Mouse (Mus musculus) forebrain, embryonic 15.5 days (tissue): ENCODE measurements at regions not wholly inside any gene's neighbourhood (a gene's known extent, or its start where the extent isn't known, plus 50 kb on each side); places are given as distances from the start of the nearest gene placed in this dataset.

ENCODE experiments used
- ATAC-seq: fragments of 200-750 bp; cut with Nextera tagmentation; replicated peaks from 2 replicates; pipeline ENCODE4 v1.8.0; 2017; ENCODE audit warnings: mild to moderate bottlenecking, moderate TSS enrichment, moderate library complexity
- H3K27ac ChIP-seq: fragments of 300-500 bp; sonication (generic); replicated peaks from 2 replicates; pipeline ENCODE4 v1.5.1; 2015; ENCODE audit warnings: mild to moderate bottlenecking, inconsistent platforms
- H3K27me3 ChIP-seq: fragments of 300-500 bp; sonication (generic); 2 replicates; pipeline ENCODE4 v1.6.1; 2015; ENCODE audit warnings: inconsistent platforms
- H3K36me3 ChIP-seq: fragments of 300-500 bp; sonication (generic); 2 replicates; pipeline ENCODE4 v1.6.1; 2015; ENCODE audit warnings: mild to moderate bottlenecking, inconsistent platforms
- H3K4me1 ChIP-seq: fragments of 300-500 bp; sonication (generic); 2 replicates; pipeline ENCODE4 v1.6.1; 2015; ENCODE audit warnings: inconsistent platforms
- H3K4me2 ChIP-seq: fragments of 300-500 bp; sonication (generic); replicated peaks from 2 replicates; pipeline ENCODE4 v1.6.1; 2015; ENCODE audit warnings: mild to moderate bottlenecking, inconsistent platforms
- H3K4me3 ChIP-seq: fragments of 300-500 bp; sonication (generic); 2 replicates; pipeline ENCODE4 v1.5.1; 2015; ENCODE audit warnings: mild to moderate bottlenecking, inconsistent platforms
- H3K9ac ChIP-seq: fragments of 300-500 bp; sonication (generic); replicated peaks from 2 replicates; pipeline ENCODE4 v1.6.1; 2015; ENCODE audit warnings: mild to moderate bottlenecking, inconsistent platforms
- H3K9me3 ChIP-seq: fragments of 300-500 bp; sonication (generic); 2 replicates; pipeline ENCODE4 v1.6.1; 2016; ENCODE audit warnings: inconsistent platforms
- WGBS: fragments of 180-500 bp; shearing (Covaris S2); methylation state at CpG from one replicate; pipeline ENCODE4 v1.1.7; 2015; ENCODE audit warnings: mixed read lengths; 5-methylcytosine and 5-hydroxymethylcytosine counted together

DNA sequence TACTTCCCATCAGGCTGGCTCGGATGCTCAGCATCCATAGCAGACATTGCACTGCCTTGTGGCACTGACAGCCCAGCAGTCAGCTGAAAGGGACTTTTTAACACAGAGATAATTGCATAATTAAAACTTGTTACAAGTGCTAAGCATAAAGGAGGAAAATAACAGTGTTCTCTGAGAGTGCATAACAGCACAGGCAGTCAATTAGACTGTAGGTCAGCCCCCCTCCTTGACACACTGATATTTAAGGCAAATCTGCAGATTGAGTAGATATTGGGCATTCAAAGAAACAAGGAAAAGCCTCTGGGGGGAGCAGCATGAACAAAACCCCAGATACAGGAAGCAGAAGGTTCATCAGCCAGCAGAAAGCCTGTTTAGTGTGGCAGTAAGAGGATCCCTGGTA is 237.8 kb upstream of the Cdh11 start:
- Histone ChIP-seq H3K27ac (no peak overlapping the region), H3K9me3 (no peaks in the 10 kb centered on the region), H3K27me3 (no peaks in the 10 kb centered on the region), H3K36me3 (no peaks in the 10 kb centered on the region), H3K9ac (no peak overlapping the region), H3K4me2 (no peak overlapping the region), H3K4me1 (no peaks in the 10 kb centered on the region), H3K4me3 (no peak overlapping the region)
- 45% methylated on average over 1 of the region's 1 CpGs for WGBS
- peak; percentile 48; the same call in 1 of the 2 replicates for ATAC-seq

DNA sequence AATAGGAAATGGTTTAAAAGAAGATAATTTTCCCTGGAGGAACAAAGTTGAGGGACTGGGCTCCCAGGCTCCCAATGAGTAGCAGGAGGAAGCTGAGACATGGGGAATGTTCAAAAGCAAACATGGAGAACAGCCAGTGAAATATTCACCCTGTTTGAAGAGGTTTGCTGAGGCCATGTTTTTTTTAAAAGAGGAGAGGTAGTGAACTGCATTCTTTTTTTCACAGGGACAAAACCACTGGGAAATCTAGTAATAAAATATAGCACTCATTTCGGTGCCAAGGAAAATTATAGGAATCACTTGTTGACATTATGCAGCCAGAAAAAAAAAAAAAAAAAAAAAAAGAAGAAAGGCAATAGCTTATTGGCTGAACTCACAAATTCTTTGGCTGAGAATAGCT is 246.3 kb upstream of the Cdh11 start:
- no peaks in the 10 kb centered on the region for H3K27me3 ChIP-seq
- H3K4me3 ChIP-seq, result no peak overlapping the region
- 89% methylated on average over 1 of the region's 1 CpGs for WGBS
- no peak overlapping the region for H3K4me2 ChIP-seq
- no peaks in the 10 kb centered on the region for H3K36me3 ChIP-seq
- H3K9ac ChIP-seq, result no peak overlapping the region
- H3K9me3 ChIP-seq, result no peaks in the 10 kb centered on the region
- no peak overlapping the region for H3K27ac ChIP-seq
- H3K4me1 ChIP-seq, result no peaks in the 10 kb centered on the region
- no peak for ATAC-seq

DNA sequence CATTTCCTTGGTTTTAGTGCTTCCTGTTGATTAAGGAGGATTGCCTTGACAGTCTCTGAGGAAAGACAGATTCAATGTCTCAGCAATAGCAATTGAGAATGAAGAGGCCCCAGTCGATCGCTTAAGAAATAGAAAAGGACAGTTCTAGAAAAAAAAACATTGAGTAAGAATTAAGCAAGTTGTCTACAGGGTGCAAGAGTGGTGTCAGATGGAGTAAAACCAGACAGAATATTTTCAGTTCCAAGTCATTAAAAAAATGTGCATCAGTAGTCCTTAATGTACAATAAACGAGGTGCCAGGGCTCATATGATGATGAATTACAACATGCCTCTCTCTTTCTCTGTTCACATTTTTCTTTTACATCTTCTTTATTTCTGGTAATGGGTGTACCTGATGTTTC is 248.5 kb upstream of the Cdh11 start:
- Histone ChIP-seq H3K4me3 (no peak overlapping the region), H3K36me3 (no peaks in the 10 kb centered on the region), H3K27ac (no peak overlapping the region), H3K4me1 (no peaks in the 10 kb centered on the region), H3K9ac (no peak overlapping the region), H3K9me3 (no peaks in the 10 kb centered on the region), H3K27me3 (no peaks in the 10 kb centered on the region), H3K4me2 (no peak overlapping the region)
- ATAC-seq, result no peak
- WGBS, result 64% methylated on average over 3 of the region's 3 CpGs

DNA sequence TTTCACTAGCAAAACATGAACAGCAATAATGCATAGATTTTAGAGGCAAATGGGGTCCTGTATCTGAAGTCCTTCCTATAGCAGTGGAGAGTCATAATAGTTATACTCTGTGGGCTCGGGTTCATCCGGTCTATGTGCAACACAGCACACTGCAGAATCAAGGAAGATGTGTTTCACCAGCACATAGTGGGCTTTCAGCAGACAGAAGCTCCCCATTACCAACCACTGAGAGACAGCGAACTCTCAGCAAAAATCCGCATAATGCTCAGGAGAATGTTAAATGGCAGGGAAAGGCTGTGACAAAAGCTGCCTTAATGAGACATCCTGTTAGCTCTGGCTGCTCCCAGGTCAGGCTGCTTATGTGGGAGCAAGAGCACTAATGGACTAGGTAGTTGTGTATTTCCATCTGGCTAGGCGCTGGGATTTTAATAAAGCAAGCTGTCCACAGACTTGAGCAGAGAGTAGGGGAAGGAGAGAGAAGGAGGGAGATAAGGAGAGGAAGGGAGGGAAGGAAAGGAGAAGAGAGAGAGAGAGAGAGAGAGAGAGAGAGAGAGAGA is 286.7 kb upstream of the Cdh11 start:
- Histone ChIP-seq H3K4me1 (no peaks in the 10 kb centered on the region), H3K36me3 (no peaks in the 10 kb centered on the region), H3K9ac (no peak overlapping the region), H3K4me2 (no peak overlapping the region), H3K27ac (peak overlapping the region; percentile 25), H3K27me3 (no peaks in the 10 kb centered on the region), H3K4me3 (no peak overlapping the region), H3K9me3 (no peaks in the 10 kb centered on the region)
- peak; percentile 63 for ATAC-seq
- 36% methylated on average over 5 of the region's 5 CpGs for WGBS

DNA sequence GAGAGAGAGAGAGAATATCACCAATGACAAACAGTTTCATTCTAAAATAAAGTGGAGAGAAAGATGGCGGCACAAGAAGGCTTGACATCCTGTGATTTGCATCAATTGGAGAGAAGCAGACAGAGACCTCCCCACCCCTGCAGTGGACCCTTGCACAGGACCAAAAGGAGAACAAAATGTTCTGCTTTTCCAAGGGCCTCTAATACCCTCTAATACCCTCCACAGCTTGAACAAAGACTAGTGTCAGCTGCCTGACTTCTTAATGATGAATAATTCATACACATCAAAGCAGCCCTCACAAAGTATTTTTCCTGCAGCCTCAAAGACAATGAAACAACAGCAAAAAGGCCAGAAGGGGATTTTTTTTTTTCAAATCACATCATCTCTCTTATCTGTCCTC is 287.2 kb upstream of the Cdh11 start:
- Histone ChIP-seq H3K36me3 (no peaks in the 10 kb centered on the region), H3K4me2 (no peak overlapping the region), H3K9ac (no peak overlapping the region), H3K27me3 (no peaks in the 10 kb centered on the region), H3K9me3 (no peaks in the 10 kb centered on the region), H3K4me1 (no peaks in the 10 kb centered on the region), H3K27ac (peak overlapping the region; percentile 25), H3K4me3 (no peak overlapping the region)
- ATAC-seq, result peak; percentile 80
- WGBS, result 31% methylated on average over 1 of the region's 1 CpGs

- 19% methylated on average over 3 of the region's 3 CpGs for WGBS
- Histone ChIP-seq H3K4me3 (no peak overlapping the region), H3K9ac (no peak overlapping the region), H3K27ac (no peak overlapping the region), H3K36me3 (no peaks in the 10 kb centered on the region), H3K9me3 (no peaks in the 10 kb centered on the region), H3K4me2 (no peak overlapping the region), H3K27me3 (no peaks in the 10 kb centered on the region), H3K4me1 (no peaks in the 10 kb centered on the region)
- no peak for ATAC-seq
Measured at GRCm38 (mm10) chr8:103078559-103078958, 293.1 kb upstream of the Cdh11 start.

DNA sequence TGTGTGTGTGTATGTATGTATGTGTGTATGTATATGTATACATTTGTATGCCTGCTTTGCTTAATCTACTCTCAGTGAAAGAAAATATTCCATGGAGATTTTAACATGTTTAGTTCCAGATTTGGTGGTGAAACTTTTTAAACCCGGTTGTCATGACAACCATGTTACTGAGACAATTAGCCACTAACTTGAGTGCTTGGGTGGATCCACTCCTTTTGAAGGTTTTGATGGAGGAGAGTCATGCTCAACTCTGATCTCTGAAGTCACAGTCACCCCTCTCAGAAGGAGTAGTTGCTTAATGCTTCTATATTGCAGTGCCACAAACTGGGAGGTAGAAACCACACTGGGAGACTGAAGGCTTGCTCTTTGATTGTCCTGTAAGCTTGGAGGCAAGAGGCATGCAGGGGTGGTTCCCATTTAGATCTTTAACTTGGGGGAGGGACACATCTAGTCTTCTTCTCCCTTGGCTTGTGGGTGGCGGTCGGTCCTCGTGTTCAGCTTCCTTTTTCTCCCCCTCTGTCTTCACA is 301.6 kb upstream of the Cdh11 start:
- Histone ChIP-seq H3K4me1 (no peaks in the 10 kb centered on the region), H3K36me3 (no peaks in the 10 kb centered on the region), H3K9me3 (no peaks in the 10 kb centered on the region), H3K4me2 (no peak overlapping the region), H3K27me3 (no peaks in the 10 kb centered on the region), H3K27ac (no peak overlapping the region), H3K4me3 (no peak overlapping the region), H3K9ac (no peak overlapping the region)
- WGBS, result 50% methylated on average over 4 of the region's 4 CpGs
- no peak for ATAC-seq

- no peak for ATAC-seq
- no peak overlapping the region for H3K4me2 ChIP-seq
- 81% methylated on average over 4 of the region's 4 CpGs for WGBS
Measured at GRCm38 (mm10) chr8:103096496-103097092, 311.2 kb upstream of the Cdh11 start.

GRCm38 (mm10) chr8:103125581-103125980 is 340.1 kb upstream of the Cdh11 start:
- no peaks in the 10 kb centered on the region for H3K36me3 ChIP-seq
- H3K4me1 ChIP-seq, result no peaks in the 10 kb centered on the region
- H3K27ac ChIP-seq, result no peak overlapping the region
- no peak overlapping the region for H3K4me2 ChIP-seq
- H3K9me3 ChIP-seq, result no peaks in the 10 kb centered on the region
- no peak overlapping the region for H3K9ac ChIP-seq
- ATAC-seq, result no peak
- 83% methylated on average over 7 of the region's 7 CpGs for WGBS
- H3K27me3 ChIP-seq, result no peaks in the 10 kb centered on the region
- no peak overlapping the region for H3K4me3 ChIP-seq

More at GRCm38 (mm10) chr8:103096496-103097092, 311.2 kb upstream of the Cdh11 start:
- H3K27me3 ChIP-seq, result no peaks in the 10 kb centered on the region
- no peaks in the 10 kb centered on the region for H3K36me3 ChIP-seq
- H3K27ac ChIP-seq, result no peak overlapping the region
- H3K9ac ChIP-seq, result no peak overlapping the region
- H3K9me3 ChIP-seq, result no peaks in the 10 kb centered on the region
- H3K4me1 ChIP-seq, result no peaks in the 10 kb centered on the region
- H3K4me3 ChIP-seq, result no peak overlapping the region

GRCm38 (mm10) chr8:103138136-103138535 is 352.7 kb upstream of the Cdh11 start:
- H3K4me1 ChIP-seq, result no peaks in the 10 kb centered on the region

DNA sequence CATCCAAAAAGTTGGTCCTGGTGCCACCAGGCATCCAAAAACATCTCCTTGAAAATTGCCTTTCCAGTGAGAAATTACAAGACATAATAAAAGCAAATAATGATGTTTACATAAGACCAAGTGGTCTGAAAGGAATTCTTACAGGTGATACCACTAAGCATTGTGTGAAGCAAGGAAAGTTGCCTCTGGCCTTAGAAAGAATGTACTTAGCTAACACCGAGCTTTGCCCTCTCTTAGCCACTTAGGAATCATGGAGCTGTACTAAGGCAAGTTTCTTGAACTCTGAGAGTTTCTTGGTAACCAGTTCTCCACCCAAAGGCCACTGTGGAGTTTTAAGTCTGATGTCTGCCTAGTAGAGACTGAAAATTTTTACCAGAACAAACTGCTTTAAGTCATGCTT is 359.4 kb upstream of the Cdh11 start:
- WGBS, result 53% methylated on average over 1 of the region's 1 CpGs

More at GRCm38 (mm10) chr8:103138136-103138535, 352.7 kb upstream of the Cdh11 start:
- no peaks in the 10 kb centered on the region for H3K9me3 ChIP-seq
- no peaks in the 10 kb centered on the region for H3K27me3 ChIP-seq
- H3K4me3 ChIP-seq, result no peak overlapping the region
- H3K36me3 ChIP-seq, result no peaks in the 10 kb centered on the region
- 88% methylated on average over 1 of the region's 1 CpGs for WGBS
- no peak overlapping the region for H3K4me2 ChIP-seq
- no peak overlapping the region for H3K9ac ChIP-seq
- ATAC-seq, result no peak
- H3K27ac ChIP-seq, result no peak overlapping the region

GRCm38 (mm10) chr8:103148013-103148412 is 362.6 kb upstream of the Cdh11 start:
- no peak overlapping the region for H3K4me3 ChIP-seq
- H3K4me2 ChIP-seq, result no peak overlapping the region
- no peaks in the 10 kb centered on the region for H3K27me3 ChIP-seq
- ATAC-seq, result 0 out of 2 replicates have a peak, but pooled peaks have one; percentile 19
- H3K36me3 ChIP-seq, result no peaks in the 10 kb centered on the region
- no peaks in the 10 kb centered on the region; the same call in 1 of the 2 replicates for H3K4me1 ChIP-seq
- H3K9me3 ChIP-seq, result no peaks in the 10 kb centered on the region
- no peak overlapping the region for H3K9ac ChIP-seq
- WGBS, result 21% methylated on average over 4 of the region's 4 CpGs
- no peak overlapping the region for H3K27ac ChIP-seq

More for the DNA sequence above, 359.4 kb upstream of the Cdh11 start:
- Histone ChIP-seq H3K27me3 (no peaks in the 10 kb centered on the region), H3K27ac (no peak overlapping the region), H3K9ac (no peak overlapping the region), H3K4me1 (no peaks in the 10 kb centered on the region; the same call in 1 of the 2 replicates), H3K4me2 (no peak overlapping the region), H3K9me3 (no peaks in the 10 kb centered on the region), H3K36me3 (no peaks in the 10 kb centered on the region), H3K4me3 (no peak overlapping the region)
- no peak for ATAC-seq
